Mouse (Mus musculus) brain, embryonic 14.5 days (tissue): ENCODE measurements around the gene Fbxw2.

Experiments
- CTCF ChIP-seq: fragments of 200-500 bp; IDR thresholded peaks from 2 replicates; pipeline ENCODE4 v1.5.1; 2012; ENCODE audit warnings: inconsistent platforms, mild to moderate bottlenecking, moderate library complexity, borderline replicate concordance; ENCODE audit not compliant: insufficient read depth, insufficient read length; ENCODE audit errors: extremely low read depth
- POLR2A ChIP-seq: fragments of 200-500 bp; IDR thresholded peaks from 2 replicates; pipeline ENCODE4 v1.6.1; 2012; ENCODE audit warnings: mild to moderate bottlenecking, inconsistent platforms, borderline replicate concordance; ENCODE audit not compliant: poor library complexity, insufficient read depth, insufficient read length, severe bottlenecking; ENCODE audit errors: extremely low read depth

GRCm38 (mm10) chr2:34804172-34804571 lies 21.9 kb downstream of the Fbxw2 start:
- TF ChIP-seq CTCF (no peak), POLR2A (no peak)
